Mouse (Mus musculus) kidney, embryonic 14.5 days (tissue): ENCODE data around the gene P4htm. TPM values are rescaled to one million over a fixed set of nuclear protein-coding genes. Genes with fewer than 3 reads are reported as not detected.
"Not testable (repeated sequence)": the region's sequence is repeated elsewhere in the genome, so short reads cannot be mapped to it uniquely, and the experiment has no call there.

Experiments
- ATAC-seq: fragments of 200-750 bp; cut with Nextera tagmentation; 2 replicates; pipeline ENCODE4 v1.8.0; 2017; ENCODE audit warnings: moderate number of reproducible peaks, mild to moderate bottlenecking, moderate TSS enrichment, moderate library complexity; ENCODE audit not compliant: low FRiP score, low TSS enrichment
- H3K27ac ChIP-seq: fragments of 300-500 bp; sonication (generic); 2 replicates; pipeline ENCODE4 v1.5.1; 2014; ENCODE audit warnings: low read depth, mild to moderate bottlenecking, low read length, moderate library complexity, mixed read lengths
- H3K27me3 ChIP-seq: fragments of 300-500 bp; sonication (generic); 2 replicates; pipeline ENCODE4 v1.6.1; 2014; ENCODE audit warnings: mild to moderate bottlenecking, low read length; ENCODE audit not compliant: control insufficient read depth, insufficient read depth
- H3K36me3 ChIP-seq: fragments of 300-500 bp; sonication (generic); 2 replicates; pipeline ENCODE4 v1.6.1; 2014; ENCODE audit warnings: low read length, mixed read lengths; ENCODE audit not compliant: control insufficient read depth, insufficient read depth
- H3K4me1 ChIP-seq: fragments of 300-500 bp; sonication (generic); 2 replicates; pipeline ENCODE4 v1.6.1; 2014; ENCODE audit warnings: low read length, mixed read lengths; ENCODE audit not compliant: control insufficient read depth, insufficient read depth
- H3K4me2 ChIP-seq: fragments of 300-500 bp; sonication (generic); replicated peaks from 2 replicates; pipeline ENCODE4 v1.6.1; 2014; ENCODE audit warnings: low read depth, mild to moderate bottlenecking, low read length
- H3K4me3 ChIP-seq: fragments of 300-500 bp; sonication (generic); 2 replicates; pipeline ENCODE4 v1.5.1; 2014; ENCODE audit warnings: mild to moderate bottlenecking, low read length
- H3K9ac ChIP-seq: fragments of 300-500 bp; sonication (generic); 2 replicates; pipeline ENCODE4 v1.6.1; 2014; ENCODE audit warnings: low read depth, mild to moderate bottlenecking, low read length, moderate library complexity
- H3K9me3 ChIP-seq: fragments of 300-500 bp; sonication (generic); 2 replicates; pipeline ENCODE4 v1.6.1; 2016; ENCODE audit warnings: low read length; ENCODE audit not compliant: control insufficient read depth
- WGBS: fragments of 180-500 bp; shearing (Covaris S2); extraction: QIAGEN DNeasy Blood & Tissue Kit; methylation state at CpG from one replicate; pipeline ENCODE4 v1.1.7; 2014; 5-methylcytosine and 5-hydroxymethylcytosine counted together
- polyA plus RNA-seq: library from polyadenylated mRNA; unstranded; fragments of >200 nt; fragmentation: Nextera tagmentation; extraction: Ambion mirVana; gene quantifications from 2 replicates; pipeline ENCODE4 v1.2.1, GENCODE M21; 2014

Gene P4htm
- polyA plus RNA-seq, 1 experiment from 2014 or later: 7.5 TPM

- 96% methylated on average over 1 of the region's 1 CpGs for WGBS
- Histone ChIP-seq H3K4me3 (no peak overlapping the region), H3K9ac (no peak overlapping the region), H3K4me1 (no peaks in the 10 kb centered on the region), H3K9me3 (no peaks in the 10 kb centered on the region), H3K27ac (no peak overlapping the region), H3K27me3 (no peaks in the 10 kb centered on the region), H3K36me3 (peaks cover 52% of the 10 kb centered on the region), H3K4me2 (no peak overlapping the region)
- no peak for ATAC-seq
Measured at GRCm38 (mm10) chr9:108617301-108617700, 19.8 kb upstream of the P4htm start.

DNA sequence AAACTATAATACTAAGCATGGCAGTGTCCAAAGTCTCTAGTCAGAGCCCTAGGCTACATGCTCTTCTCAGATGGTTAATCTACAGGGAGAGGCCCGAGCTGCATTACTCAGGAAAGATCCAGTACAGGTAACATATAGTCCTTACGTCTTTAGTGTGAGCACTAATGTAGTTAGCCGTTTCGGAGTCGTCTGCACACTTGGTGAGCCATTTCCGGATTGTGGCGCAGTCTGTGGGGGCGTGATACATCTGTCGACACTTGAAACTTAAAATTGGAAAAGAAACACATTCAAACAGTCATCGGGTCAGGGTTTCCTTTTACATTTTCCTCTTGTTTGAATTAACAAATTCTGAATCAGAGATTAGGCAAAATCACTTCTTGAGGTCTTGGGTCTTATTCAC, 14.0 kb upstream of the P4htm start:
- no peak for ATAC-seq
- Histone ChIP-seq H3K36me3 (peaks cover 84% of the 10 kb centered on the region), H3K4me3 (no peak overlapping the region), H3K4me2 (no peak overlapping the region), H3K9ac (no peak overlapping the region), H3K27ac (no peak overlapping the region), H3K9me3 (no peaks in the 10 kb centered on the region), H3K4me1 (no peaks in the 10 kb centered on the region), H3K27me3 (no peaks in the 10 kb centered on the region)
- WGBS: 85% methylated on average over 10 of the region's 10 CpGs

DNA sequence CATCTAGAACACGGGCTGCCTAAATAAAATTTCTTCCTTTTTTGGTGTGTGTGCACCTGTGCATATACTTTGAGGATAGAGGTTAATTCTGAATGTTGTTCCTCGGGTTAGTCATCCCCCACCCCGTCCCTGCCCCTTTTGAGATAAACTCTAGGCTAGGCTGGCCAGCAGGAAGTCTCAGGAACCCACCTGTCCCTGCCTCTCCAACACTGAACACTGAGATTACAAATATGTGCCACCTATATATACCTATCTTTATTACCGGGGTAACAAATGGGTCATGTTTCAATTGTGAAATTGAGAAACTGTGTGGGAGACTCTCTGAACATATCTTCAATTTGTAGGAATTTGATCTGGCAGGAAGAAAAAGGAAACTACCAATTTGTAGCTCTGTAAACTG, 11.4 kb upstream of the P4htm start:
- Histone ChIP-seq H3K36me3 (peaks cover 94% of the 10 kb centered on the region), H3K27ac (no peak overlapping the region), H3K27me3 (no peaks in the 10 kb centered on the region), H3K4me2 (no peak overlapping the region), H3K9me3 (no peaks in the 10 kb centered on the region), H3K9ac (no peak overlapping the region), H3K4me3 (no peak overlapping the region), H3K4me1 (no peaks in the 10 kb centered on the region)
- ATAC-seq: no peak
- 91% methylated on average over 4 of the region's 4 CpGs for WGBS

GRCm38 (mm10) chr9:108607929-108608328, 10.5 kb upstream of the P4htm start:
- H3K4me2 ChIP-seq, H3K27me3 ChIP-seq, H3K27ac ChIP-seq, H3K9ac ChIP-seq, H3K9me3 ChIP-seq, ATAC-seq, H3K4me1 ChIP-seq, H3K4me3 ChIP-seq: not testable (repeated sequence)
- H3K36me3 ChIP-seq: peaks cover 94% of the 10 kb centered on the region
- WGBS: 94% methylated on average over 5 of the region's 5 CpGs

DNA sequence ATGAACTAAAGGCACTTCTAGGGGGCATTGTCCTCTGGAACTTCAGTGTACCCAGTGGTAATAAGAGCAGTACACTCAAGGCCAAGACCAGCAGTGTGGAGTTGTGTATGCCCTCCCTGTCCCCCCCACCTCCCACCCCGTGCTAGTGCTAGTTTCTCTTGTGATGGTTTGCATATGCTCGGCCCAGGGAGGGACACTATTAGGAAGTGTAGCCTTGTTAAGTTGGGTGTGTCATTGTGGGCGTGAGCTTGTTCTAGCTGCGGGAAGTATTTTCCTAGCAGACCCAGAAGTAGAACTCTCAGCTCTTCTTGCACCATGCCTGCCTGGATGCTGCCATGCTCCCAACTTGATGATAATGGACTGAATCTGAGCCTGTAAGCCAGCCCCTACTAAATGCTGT, 4.5 kb upstream of the P4htm start:
- H3K4me2 ChIP-seq: no peak overlapping the region

GRCm38 (mm10) chr9:108600011-108600410, 2.5 kb upstream of the P4htm start:
- ATAC-seq: no peak
- Histone ChIP-seq H3K9ac (no peak overlapping the region), H3K4me2 (no peak overlapping the region), H3K27ac (no peak overlapping the region), H3K36me3 (peaks cover 24% of the 10 kb centered on the region), H3K4me3 (no peak overlapping the region), H3K4me1 (no peaks in the 10 kb centered on the region), H3K9me3 (no peaks in the 10 kb centered on the region), H3K27me3 (no peaks in the 10 kb centered on the region)
- WGBS: 50% methylated on average over 2 of the region's 2 CpGs

More for the DNA sequence above, 4.5 kb upstream of the P4htm start:
- ATAC-seq: no peak
- no peak overlapping the region for H3K27ac ChIP-seq
- H3K9ac ChIP-seq: no peak overlapping the region
- H3K36me3 ChIP-seq: peaks cover 41% of the 10 kb centered on the region
- H3K4me1 ChIP-seq: no peaks in the 10 kb centered on the region
- no peak overlapping the region for H3K4me3 ChIP-seq
- WGBS: 83% methylated on average over 4 of the region's 4 CpGs
- no peaks in the 10 kb centered on the region for H3K27me3 ChIP-seq
- H3K9me3 ChIP-seq: no peaks in the 10 kb centered on the region

GRCm38 (mm10) chr9:108599021-108599566, 1.6 kb upstream of the P4htm start:
- Histone ChIP-seq H3K4me2 (no peak overlapping the region), H3K4me3 (no peak overlapping the region), H3K4me1 (no peaks in the 10 kb centered on the region), H3K27ac (no peak overlapping the region), H3K36me3 (peaks cover 15% of the 10 kb centered on the region), H3K9ac (no peak overlapping the region), H3K9me3 (no peaks in the 10 kb centered on the region), H3K27me3 (no peaks in the 10 kb centered on the region)
- 74% methylated on average over 4 of the region's 4 CpGs for WGBS
- no peak for ATAC-seq

DNA sequence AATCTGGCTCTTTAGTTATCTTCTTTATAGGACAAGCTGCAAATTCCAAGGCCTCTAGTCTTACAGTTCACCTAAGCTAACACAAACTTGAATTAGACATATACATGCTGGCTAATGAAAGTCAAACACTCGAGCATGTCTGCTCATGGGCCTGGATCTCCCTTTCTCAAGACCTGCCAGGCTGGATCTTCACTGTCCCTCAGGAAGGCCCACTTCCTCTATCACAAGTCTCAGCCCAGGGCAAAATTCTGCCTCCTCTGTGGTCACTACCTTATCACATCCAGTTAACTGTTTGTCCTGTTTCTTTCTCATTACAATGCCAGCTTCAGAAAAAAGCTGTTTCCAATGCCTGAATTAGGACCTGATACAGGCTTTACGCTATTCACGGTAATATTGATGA, 3.1 kb downstream of the P4htm start:
- no peak overlapping the region for H3K27ac ChIP-seq
- no peaks in the 10 kb centered on the region for H3K27me3 ChIP-seq
- H3K36me3 ChIP-seq: no peaks in the 10 kb centered on the region
- WGBS: 87% methylated on average over 3 of the region's 3 CpGs
- no peak overlapping the region for H3K4me2 ChIP-seq
- no peaks in the 10 kb centered on the region for H3K4me1 ChIP-seq
- H3K9me3 ChIP-seq: no peaks in the 10 kb centered on the region
- H3K9ac ChIP-seq: no peak overlapping the region
- ATAC-seq: no peak
- no peak overlapping the region for H3K4me3 ChIP-seq

DNA sequence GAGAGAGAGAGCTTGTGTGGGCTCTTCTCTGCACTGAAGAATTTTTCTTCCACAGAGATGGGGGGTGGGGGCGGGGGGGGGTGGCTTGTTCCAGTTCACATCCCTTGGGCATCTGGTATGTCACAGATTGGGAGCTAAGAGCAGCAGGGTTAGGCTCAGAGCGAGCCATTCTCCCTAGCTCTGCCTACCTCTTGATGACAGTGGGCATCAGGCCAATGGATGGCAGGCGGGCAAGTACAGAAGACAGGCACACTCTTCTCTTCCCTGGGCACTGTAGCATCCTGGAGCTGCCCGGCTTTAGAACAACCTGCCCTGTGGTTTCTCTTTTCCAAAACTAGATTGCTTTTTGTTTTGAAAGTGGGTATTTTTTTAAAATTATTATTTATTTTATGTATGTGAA, 6.0 kb downstream of the P4htm start:
- Histone ChIP-seq H3K27me3 (no peaks in the 10 kb centered on the region), H3K4me3 (no peak overlapping the region), H3K9ac (no peak overlapping the region), H3K4me2 (no peak overlapping the region), H3K4me1 (peaks cover 14% of the 10 kb centered on the region), H3K27ac (no peak overlapping the region), H3K36me3 (no peaks in the 10 kb centered on the region), H3K9me3 (no peaks in the 10 kb centered on the region)
- WGBS: 80% methylated on average over 4 of the region's 4 CpGs
- no peak for ATAC-seq
